Mouse (Mus musculus): ENCODE results near the gene Olfr644. TPM values are rescaled to one million over a fixed set of nuclear protein-coding genes. Genes with fewer than 3 reads are reported as not detected.

Olfr644 gene
- total and polyA plus RNA-seq, 2 experiments, result not detected

DNA sequence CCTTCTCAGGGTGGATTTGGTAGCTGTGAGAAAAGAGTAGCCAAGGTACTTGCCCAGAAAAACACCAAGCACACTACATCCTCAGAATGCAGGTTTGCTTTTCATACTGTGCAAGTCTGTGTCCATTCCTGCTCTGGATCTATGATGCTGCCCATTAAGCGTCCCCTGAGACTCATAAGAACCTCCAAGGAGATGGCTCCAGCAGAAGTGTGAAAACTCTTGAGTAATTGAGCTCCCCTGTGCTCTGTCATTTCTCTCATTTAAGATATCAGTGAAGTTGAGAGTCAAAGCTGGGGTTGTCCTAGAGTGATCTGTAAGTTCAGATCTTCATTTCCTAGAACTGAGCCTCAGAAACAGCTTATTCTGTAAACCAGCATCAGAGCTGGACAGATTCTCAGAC, 19.1 kb downstream of the Olfr644 start, which contains the start of gene Olfr642:
Olfr642 (minus strand) TSS at position 101 of the 400 bp plus-strand sequence.
- Histone ChIP-seq H3K4me3 (ENCODE audit: insufficient read depth, low read depth, low read length) (no peak within 1 kb of the TSS), H3K36me3 (ENCODE audit: control insufficient read depth, insufficient read depth, low read length) (no peaks in the 10 kb centered on the region), H3K9ac (ENCODE audit: low read depth, low read length) (no peak within 1 kb of the TSS), H3K27me3 (ENCODE audit: control insufficient read depth, insufficient read depth, low read length) (no peaks in the 10 kb centered on the region), H3K79me2 (ENCODE audit: control insufficient read depth, insufficient read depth, low read length) (no peaks in the 10 kb centered on the region), H3K27ac (replicated peaks; ENCODE audit: insufficient read depth, low read depth, low read length) (no peak within 1 kb of the TSS), H3K4me1 (ENCODE audit: control insufficient read depth, insufficient read depth, low read length) (no peaks in the 10 kb centered on the region)
- TF ChIP-seq POLR2A (IDR thresholded peaks at IDR 0.05; ENCODE audit: extremely low read depth, insufficient read depth, low read length), result no peak
- no peak for TF ChIP-seq CTCF (IDR thresholded peaks at IDR 0.05; ENCODE audit: low read depth, low read length)
- 58% methylated on average over 1 of the region's 1 CpGs for WGBS
- no peak for DNase-seq (ENCODE audit: extremely low read depth, low read depth, low spot score)

DNA sequence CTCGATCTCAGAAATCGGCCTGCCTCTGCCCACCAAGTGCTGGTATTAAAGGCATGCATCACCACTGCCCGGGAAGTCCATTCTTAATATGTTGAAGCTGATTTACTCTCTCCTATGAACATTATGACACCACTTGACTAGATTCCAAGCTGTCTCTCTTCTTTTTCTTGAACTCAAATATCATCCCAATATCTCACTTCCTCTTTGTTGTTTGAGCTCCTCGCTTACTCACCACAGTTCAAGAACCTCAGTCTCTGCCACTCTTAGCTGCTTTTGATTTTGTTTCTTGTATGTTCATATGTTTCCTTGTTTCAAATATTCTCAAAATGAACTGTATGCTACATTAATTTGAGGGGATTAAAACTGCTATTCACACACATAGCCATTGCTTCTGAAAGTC, 20.9 kb downstream of the Olfr644 start:
- H3K27me3 ChIP-seq (ENCODE audit: control insufficient read depth, insufficient read depth, low read length), result no peaks in the 10 kb centered on the region
- no peak overlapping the region for H3K9ac ChIP-seq (ENCODE audit: low read depth, low read length)
- H3K4me1 ChIP-seq (ENCODE audit: control insufficient read depth, insufficient read depth, low read length), result no peaks in the 10 kb centered on the region
- TF ChIP-seq CTCF (IDR thresholded peaks at IDR 0.05; ENCODE audit: low read depth, low read length), result no peak
- no peak for TF ChIP-seq POLR2A (IDR thresholded peaks at IDR 0.05; ENCODE audit: extremely low read depth, insufficient read depth, low read length)
- no peak overlapping the region for H3K4me3 ChIP-seq (ENCODE audit: insufficient read depth, low read depth, low read length)
- WGBS, result 83% methylated on average over 4 of the region's 4 CpGs
- DNase-seq (ENCODE audit: extremely low read depth, low read depth, low spot score), result no peak
- no peak overlapping the region for H3K27ac ChIP-seq (replicated peaks; ENCODE audit: insufficient read depth, low read depth, low read length)
- H3K79me2 ChIP-seq (ENCODE audit: control insufficient read depth, insufficient read depth, low read length), result no peaks in the 10 kb centered on the region
- no peaks in the 10 kb centered on the region for H3K36me3 ChIP-seq (ENCODE audit: control insufficient read depth, insufficient read depth, low read length)

DNA sequence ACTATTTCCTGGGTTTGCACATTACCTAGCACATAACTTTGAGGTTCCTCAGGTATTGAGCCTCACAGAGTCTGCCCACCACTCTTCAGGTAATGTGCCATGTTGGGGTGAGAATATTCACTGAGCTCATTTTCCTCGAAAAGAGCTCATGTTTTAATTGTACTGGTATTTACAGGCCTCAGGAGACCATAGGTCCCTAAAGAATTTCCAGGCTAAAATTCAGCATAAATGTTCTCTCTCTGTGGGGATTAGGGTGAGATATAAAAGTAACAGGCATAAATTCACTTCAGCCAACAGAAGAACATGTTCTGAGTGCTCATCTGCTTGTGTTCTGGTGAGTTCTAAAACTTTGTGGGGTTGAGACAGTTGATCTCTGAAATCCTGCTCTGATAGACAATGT, 36.5 kb downstream of the Olfr644 start, which contains the start of gene Olfr641:
Olfr641 (plus strand) TSS at position 301 of the 400 bp plus-strand sequence.
- Histone ChIP-seq H3K36me3 (ENCODE audit: control insufficient read depth, insufficient read depth, low read length) (no peaks in the 10 kb centered on the region), H3K79me2 (ENCODE audit: control insufficient read depth, insufficient read depth, low read length) (no peaks in the 10 kb centered on the region), H3K27me3 (ENCODE audit: control insufficient read depth, insufficient read depth, low read length) (no peaks in the 10 kb centered on the region), H3K4me3 (ENCODE audit: insufficient read depth, low read depth, low read length) (no peak within 1 kb of the TSS), H3K27ac (replicated peaks; ENCODE audit: insufficient read depth, low read depth, low read length) (no peak within 1 kb of the TSS), H3K4me1 (ENCODE audit: control insufficient read depth, insufficient read depth, low read length) (no peaks in the 10 kb centered on the region), H3K9ac (ENCODE audit: low read depth, low read length) (no peak within 1 kb of the TSS)
- no peak for TF ChIP-seq POLR2A (IDR thresholded peaks at IDR 0.05; ENCODE audit: extremely low read depth, insufficient read depth, low read length)
- 49% methylated on average over 1 of the region's 1 CpGs for WGBS
- DNase-seq (ENCODE audit: extremely low read depth, low read depth, low spot score), result no peak

DNA sequence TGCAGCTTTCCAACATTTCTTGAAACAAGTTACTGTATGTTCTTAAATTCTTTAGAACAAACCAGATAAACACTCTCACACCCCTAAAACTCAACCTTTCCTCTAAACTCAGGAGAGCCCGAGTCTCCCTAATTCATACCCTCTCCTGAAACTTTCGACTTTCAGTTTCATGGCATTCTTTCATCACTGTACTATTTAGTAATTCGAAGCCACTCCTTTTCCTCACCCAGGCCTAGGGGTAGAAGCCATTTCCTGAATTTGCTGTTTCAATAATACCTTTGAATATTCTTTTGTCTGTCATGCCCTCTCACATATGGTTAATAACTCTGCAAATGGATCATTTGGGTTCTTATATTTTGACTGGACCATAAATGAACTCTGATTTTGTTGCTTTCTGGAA, 44.7 kb downstream of the Olfr644 start:
- 67% methylated on average over 3 of the region's 3 CpGs for WGBS
- no peaks in the 10 kb centered on the region for H3K27me3 ChIP-seq (ENCODE audit: control insufficient read depth, insufficient read depth, low read length)
- H3K4me1 ChIP-seq (ENCODE audit: control insufficient read depth, insufficient read depth, low read length), result no peaks in the 10 kb centered on the region
- TF ChIP-seq POLR2A (IDR thresholded peaks at IDR 0.05; ENCODE audit: extremely low read depth, insufficient read depth, low read length) (no peak), CTCF (IDR thresholded peaks at IDR 0.05; ENCODE audit: low read depth, low read length) (no peak)
- DNase-seq (ENCODE audit: extremely low read depth, low read depth, low spot score), result no peak
- H3K4me3 ChIP-seq (ENCODE audit: insufficient read depth, low read depth, low read length), result no peak overlapping the region
- no peak overlapping the region for H3K27ac ChIP-seq (replicated peaks; ENCODE audit: insufficient read depth, low read depth, low read length)
- H3K9ac ChIP-seq (ENCODE audit: low read depth, low read length), result no peak overlapping the region
- no peaks in the 10 kb centered on the region for H3K79me2 ChIP-seq (ENCODE audit: control insufficient read depth, insufficient read depth, low read length)
- no peaks in the 10 kb centered on the region for H3K36me3 ChIP-seq (ENCODE audit: control insufficient read depth, insufficient read depth, low read length)

DNA sequence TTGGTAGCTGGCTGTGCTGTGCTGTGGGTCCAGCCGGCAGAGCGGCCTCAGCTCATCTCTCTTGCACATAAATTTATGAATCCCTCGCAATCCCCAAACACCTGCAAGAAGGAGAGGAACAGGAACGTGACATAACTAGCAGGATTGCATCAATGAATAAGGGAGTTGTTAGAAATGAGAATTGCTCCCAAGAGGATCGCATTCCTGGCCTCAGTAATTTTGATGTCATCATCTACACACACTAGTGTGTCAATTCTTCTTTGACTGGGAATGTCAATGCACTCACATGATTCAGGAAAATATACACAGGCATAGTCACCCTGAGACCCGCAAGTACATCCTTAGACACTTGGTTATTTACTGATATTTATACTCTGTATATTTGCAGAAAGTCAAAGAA, 46.2 kb downstream of the Olfr644 start, which contains the start of gene Olfr640:
Olfr640 (minus strand) TSS at position 101 of the 400 bp plus-strand sequence.
- WGBS, result 77% methylated on average over 6 of the region's 6 CpGs

DNA sequence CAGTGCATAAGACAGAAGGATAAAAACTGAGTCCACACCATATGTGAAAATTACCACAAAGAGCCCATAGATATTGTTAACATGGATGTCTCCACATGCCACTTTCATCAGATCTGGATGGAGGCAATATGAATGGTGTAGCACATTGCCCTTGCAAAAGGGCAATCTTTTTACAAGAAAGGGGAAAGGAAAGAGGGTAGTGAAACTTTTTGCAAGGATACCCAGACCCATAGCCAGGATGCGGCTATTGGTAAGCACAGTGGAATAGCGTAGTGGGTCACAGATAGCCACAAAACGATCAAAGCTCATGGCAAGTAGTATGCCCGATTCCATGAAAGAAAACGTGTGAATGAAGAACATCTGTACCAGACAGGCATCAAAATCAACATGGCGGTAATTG, 50.0 kb downstream of the Olfr644 start:
- Histone ChIP-seq H3K79me2 (ENCODE audit: control insufficient read depth, insufficient read depth, low read length) (no peaks in the 10 kb centered on the region), H3K9ac (ENCODE audit: low read depth, low read length) (no peak overlapping the region), H3K27me3 (ENCODE audit: control insufficient read depth, insufficient read depth, low read length) (no peaks in the 10 kb centered on the region), H3K4me1 (ENCODE audit: control insufficient read depth, insufficient read depth, low read length) (no peaks in the 10 kb centered on the region), H3K4me3 (ENCODE audit: insufficient read depth, low read depth, low read length) (no peak overlapping the region), H3K27ac (replicated peaks; ENCODE audit: insufficient read depth, low read depth, low read length) (no peak overlapping the region), H3K36me3 (ENCODE audit: control insufficient read depth, insufficient read depth, low read length) (no peaks in the 10 kb centered on the region)
- DNase-seq (ENCODE audit: extremely low read depth, low read depth, low spot score), result no peak
- TF ChIP-seq POLR2A (IDR thresholded peaks at IDR 0.05; ENCODE audit: extremely low read depth, insufficient read depth, low read length) (no peak), CTCF (IDR thresholded peaks at IDR 0.05; ENCODE audit: low read depth, low read length) (no peak)
- 82% methylated on average over 6 of the region's 6 CpGs for WGBS

More for the DNA sequence above, 46.2 kb downstream of the Olfr644 start, which contains the start of gene Olfr640:
- TF ChIP-seq POLR2A (IDR thresholded peaks at IDR 0.05; ENCODE audit: extremely low read depth, insufficient read depth, low read length) (no peak), CTCF (IDR thresholded peaks at IDR 0.05; ENCODE audit: low read depth, low read length) (no peak)
- Histone ChIP-seq H3K36me3 (ENCODE audit: control insufficient read depth, insufficient read depth, low read length) (no peaks in the 10 kb centered on the region), H3K4me3 (ENCODE audit: insufficient read depth, low read depth, low read length) (no peak within 1 kb of the TSS), H3K9ac (ENCODE audit: low read depth, low read length) (no peak within 1 kb of the TSS), H3K27me3 (ENCODE audit: control insufficient read depth, insufficient read depth, low read length) (no peaks in the 10 kb centered on the region), H3K27ac (replicated peaks; ENCODE audit: insufficient read depth, low read depth, low read length) (no peak within 1 kb of the TSS), H3K4me1 (ENCODE audit: control insufficient read depth, insufficient read depth, low read length) (no peaks in the 10 kb centered on the region), H3K79me2 (ENCODE audit: control insufficient read depth, insufficient read depth, low read length) (no peaks in the 10 kb centered on the region)
- no peak for DNase-seq (ENCODE audit: extremely low read depth, low read depth, low spot score)

All from liver, adult 2 months (tissue).